Mouse (Mus musculus) spleen, adult 2 months (tissue): Measurements from ENCODE around the gene Itga9.

Experiments
- CTCF ChIP-seq: fragments of 200-500 bp; IDR thresholded peaks from 2 replicates; pipeline ENCODE4 v1.5.1; 2011; ENCODE audit warnings: mild to moderate bottlenecking, inconsistent platforms; ENCODE audit not compliant: insufficient read depth, insufficient read length, insufficient replicate concordance; ENCODE audit errors: extremely low read depth
- POLR2A ChIP-seq: fragments of 200-500 bp; IDR thresholded peaks from 2 replicates; pipeline ENCODE4 v1.6.1; 2011; ENCODE audit warnings: low read depth, low read length, inconsistent platforms

GRCm38 (mm10) chr9:118730172-118730571, 123.7 kb downstream of the Itga9 start:
- TF ChIP-seq CTCF: no peak
- TF ChIP-seq POLR2A: no peak
